Mouse (Mus musculus) small intestine, adult 2 months (tissue): ENCODE measurements around the gene Xcr1. TPM values are rescaled to one million over a fixed set of nuclear protein-coding genes. Genes with fewer than 3 reads are reported as not detected.

Experiments
- H3K27ac ChIP-seq: fragments of 200-500 bp; 2 replicates; pipeline ENCODE4 v1.5.1; 2012; ENCODE audit warnings: low read depth, low read length, control low read depth, inconsistent platforms; ENCODE audit not compliant: insufficient read depth
- H3K27me3 ChIP-seq: fragments of 200-500 bp; 2 replicates; pipeline ENCODE4 v1.6.1; 2012; ENCODE audit warnings: mild to moderate bottlenecking, moderate library complexity, low read length, inconsistent platforms; ENCODE audit not compliant: control insufficient read depth, insufficient read depth
- H3K36me3 ChIP-seq: fragments of 200-500 bp; 2 replicates; pipeline ENCODE4 v1.6.1; 2012; ENCODE audit warnings: mild to moderate bottlenecking, low read length, control low read depth, inconsistent platforms; ENCODE audit not compliant: control insufficient read depth, insufficient read depth
- H3K4me1 ChIP-seq: fragments of 200-500 bp; 2 replicates; pipeline ENCODE4 v1.6.1; 2012; ENCODE audit warnings: low read length, inconsistent platforms, mixed read lengths; ENCODE audit not compliant: control insufficient read depth, insufficient read depth, insufficient read length
- H3K4me3 ChIP-seq: fragments of 200-500 bp; 2 replicates; pipeline ENCODE4 v1.5.1; 2012; ENCODE audit warnings: low read depth, mild to moderate bottlenecking, control low read depth, inconsistent platforms, low read length, moderate library complexity
- CTCF ChIP-seq: fragments of 200-500 bp; IDR thresholded peaks from 2 replicates; pipeline ENCODE4 v1.5.1; 2012; ENCODE audit warnings: low read depth, mild to moderate bottlenecking, control low read depth, inconsistent platforms, low read length, moderate library complexity, mixed read lengths; ENCODE audit not compliant: insufficient replicate concordance, insufficient read length; ENCODE audit errors: extremely low read depth
- POLR2A ChIP-seq: fragments of 200-500 bp; IDR thresholded peaks from 2 replicates; pipeline ENCODE4 v1.6.1; 2012; ENCODE audit warnings: low read depth, mild to moderate bottlenecking, control low read depth, inconsistent platforms, low read length, moderate library complexity
- WGBS: fragments of 180-500 bp; shearing (Covaris S2); methylation state at CpG from one replicate; pipeline ENCODE4 v1.1.7; 2018; 5-methylcytosine and 5-hydroxymethylcytosine counted together
- polyA plus RNA-seq: library from polyadenylated mRNA; depleted of rRNA; stranded (reverse); fragments of >200 nt; gene quantifications from 2 replicates; pipeline ENCODE4 v1.2.3, GENCODE M21; 2012

Xcr1 gene
- polyA plus RNA-seq, 1 experiment: 0.29 TPM

DNA sequence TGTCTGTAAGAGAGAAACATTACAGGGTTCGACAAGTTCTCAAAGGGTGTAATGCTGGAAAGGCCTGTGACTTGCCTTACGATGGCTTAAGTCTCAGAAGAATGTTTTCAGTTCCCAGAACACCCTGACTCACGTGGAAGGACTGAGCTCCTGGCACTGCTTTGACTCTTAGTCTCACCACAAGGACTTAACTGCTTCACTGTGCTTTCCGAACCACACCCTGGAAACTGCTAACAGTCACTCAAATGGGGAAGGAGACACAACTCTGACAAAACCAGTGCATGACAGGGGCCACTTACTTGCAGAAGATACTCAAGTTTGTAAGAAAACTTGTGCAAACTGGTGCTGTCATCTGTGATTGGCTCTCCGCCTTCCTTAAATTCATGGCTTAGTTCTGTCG lies 21.6 kb downstream of the Xcr1 start:
- WGBS: 89% methylated on average over 6 of the region's 6 CpGs
- peaks cover 50% of the 10 kb centered on the region for H3K36me3 ChIP-seq
- no peaks in the 10 kb centered on the region for H3K27me3 ChIP-seq
- no peak for TF ChIP-seq POLR2A
- no peak for TF ChIP-seq CTCF
- H3K4me1 ChIP-seq: no peaks in the 10 kb centered on the region
- no peak overlapping the region for H3K27ac ChIP-seq
- H3K4me3 ChIP-seq: no peak overlapping the region

DNA sequence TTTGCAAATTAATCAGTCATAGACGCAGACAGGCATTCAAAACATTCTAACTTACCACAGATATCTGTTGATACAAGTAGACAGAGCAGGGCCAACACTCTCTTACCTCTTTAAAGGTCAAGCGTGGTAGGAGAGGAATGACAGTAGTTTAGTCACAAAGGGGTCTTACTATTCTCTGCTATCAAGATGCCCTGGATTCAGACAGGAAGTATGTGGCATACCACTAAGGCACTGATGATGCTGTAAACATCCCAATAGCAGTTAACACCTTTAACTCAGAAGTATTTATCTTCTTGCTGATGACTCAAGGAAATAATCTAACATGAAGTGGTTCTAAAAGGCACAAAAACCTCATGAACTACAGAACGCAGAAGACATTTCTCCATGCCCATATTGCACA lies 26.0 kb downstream of the Xcr1 start:
- no peak overlapping the region for H3K27ac ChIP-seq
- H3K4me1 ChIP-seq: no peaks in the 10 kb centered on the region
- no peak for TF ChIP-seq CTCF
- no peak for TF ChIP-seq POLR2A
- no peaks in the 10 kb centered on the region for H3K27me3 ChIP-seq
- H3K4me3 ChIP-seq: no peak overlapping the region
- 91% methylated on average over 3 of the region's 3 CpGs for WGBS
- peaks cover 65% of the 10 kb centered on the region for H3K36me3 ChIP-seq

DNA sequence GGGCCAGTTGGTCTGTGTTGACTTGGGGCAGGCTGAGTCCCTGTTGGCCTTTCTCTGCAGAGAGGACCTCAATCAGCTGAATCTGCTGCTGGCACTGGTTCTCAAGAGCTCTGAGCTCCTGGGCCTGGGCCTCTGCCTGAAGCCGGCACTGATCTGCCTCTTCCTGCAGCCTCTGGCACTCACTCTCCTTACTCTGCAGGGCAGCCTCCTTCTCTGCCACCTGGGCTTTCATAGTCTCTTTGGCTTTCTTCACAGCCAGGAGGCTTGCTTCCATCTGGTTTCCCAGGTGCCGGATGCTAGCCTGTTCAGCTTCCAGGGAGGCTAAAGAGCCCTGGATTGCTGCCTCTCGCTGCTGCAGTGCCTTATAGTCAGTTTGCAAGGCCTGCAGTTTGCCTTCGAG lies 32.9 kb downstream of the Xcr1 start:
- no peak overlapping the region for H3K4me3 ChIP-seq
- H3K27me3 ChIP-seq: no peaks in the 10 kb centered on the region
- TF ChIP-seq POLR2A: no peak
- no peak for TF ChIP-seq CTCF
- H3K36me3 ChIP-seq: peaks cover 73% of the 10 kb centered on the region
- H3K27ac ChIP-seq: no peak overlapping the region
- WGBS: 88% methylated on average over 4 of the region's 4 CpGs
- no peaks in the 10 kb centered on the region for H3K4me1 ChIP-seq

DNA sequence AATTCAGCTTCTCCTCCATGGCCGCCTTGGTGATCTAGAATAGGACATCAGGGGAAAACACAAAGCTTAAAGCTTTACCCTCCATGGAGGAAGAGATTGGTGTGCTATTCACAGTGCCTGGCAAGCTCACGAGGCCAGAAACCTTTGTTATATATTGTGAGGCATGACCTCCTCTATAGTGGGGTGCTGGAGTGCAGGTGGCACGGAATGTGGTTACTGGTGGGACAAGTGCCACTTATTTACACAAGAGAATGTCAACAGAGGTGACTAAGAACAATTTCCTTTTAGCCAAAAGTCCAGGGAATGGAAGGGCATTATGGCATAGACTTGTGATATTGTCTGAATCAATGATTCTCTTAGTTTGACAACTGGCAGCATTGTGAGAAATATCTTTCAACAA lies 35.2 kb downstream of the Xcr1 start:
- no peaks in the 10 kb centered on the region for H3K4me1 ChIP-seq
- no peaks in the 10 kb centered on the region for H3K27me3 ChIP-seq
- no peak for TF ChIP-seq CTCF
- H3K27ac ChIP-seq: no peak overlapping the region
- H3K36me3 ChIP-seq: peaks cover 79% of the 10 kb centered on the region
- 61% methylated on average over 3 of the region's 3 CpGs for WGBS
- H3K4me3 ChIP-seq: no peak overlapping the region

DNA sequence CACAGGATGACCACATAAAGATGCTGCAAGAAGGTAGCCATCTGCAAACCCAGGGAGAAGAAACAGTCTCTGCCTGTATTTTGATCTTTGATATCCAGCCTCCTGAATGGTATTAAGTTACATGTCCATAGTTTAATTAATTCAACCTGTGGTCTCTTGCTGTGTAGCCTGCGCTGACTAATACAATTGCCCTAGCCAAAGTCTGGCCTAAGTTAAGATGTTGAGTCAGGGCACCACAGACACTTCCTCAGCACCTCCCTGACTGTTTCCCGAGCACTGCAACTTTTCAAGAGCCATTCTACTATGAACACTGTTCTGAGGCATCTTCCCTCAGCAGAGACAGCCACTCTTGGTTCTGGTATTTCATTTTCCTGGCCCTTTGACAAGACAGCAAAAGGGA lies 43.2 kb downstream of the Xcr1 start:
- no peak overlapping the region for H3K27ac ChIP-seq
- no peak overlapping the region for H3K4me3 ChIP-seq
- H3K36me3 ChIP-seq: peaks cover 60% of the 10 kb centered on the region
- no peak for TF ChIP-seq CTCF
- no peak for TF ChIP-seq POLR2A
- H3K27me3 ChIP-seq: no peaks in the 10 kb centered on the region
- H3K4me1 ChIP-seq: 0 out of 2 replicates have a peak, but pooled peaks cover 6% of the 10 kb centered on the region
- 93% methylated on average over 2 of the region's 2 CpGs for WGBS

DNA sequence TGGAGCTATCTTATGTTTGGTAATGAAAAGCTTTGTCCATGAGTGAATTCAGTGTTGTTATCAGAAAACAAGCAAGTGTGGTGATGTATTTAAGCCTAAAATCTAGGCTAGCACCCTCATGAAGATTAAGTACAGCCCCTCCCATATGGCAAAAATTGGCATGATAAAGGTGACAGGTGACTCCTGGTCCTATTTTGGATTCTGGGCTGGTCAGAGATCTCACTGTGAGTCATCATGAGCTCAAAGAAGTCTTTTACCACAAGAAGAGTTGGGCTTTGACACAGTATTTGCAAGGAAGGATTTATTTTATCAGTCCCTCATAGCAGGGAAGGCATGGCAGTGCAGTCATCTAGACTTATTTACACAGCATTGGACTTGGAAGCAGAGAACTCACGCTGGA lies 45.8 kb downstream of the Xcr1 start:
- 64% methylated on average over 1 of the region's 1 CpGs for WGBS
- 0 out of 2 replicates have a peak, but pooled peaks cover 6% of the 10 kb centered on the region for H3K4me1 ChIP-seq

DNA sequence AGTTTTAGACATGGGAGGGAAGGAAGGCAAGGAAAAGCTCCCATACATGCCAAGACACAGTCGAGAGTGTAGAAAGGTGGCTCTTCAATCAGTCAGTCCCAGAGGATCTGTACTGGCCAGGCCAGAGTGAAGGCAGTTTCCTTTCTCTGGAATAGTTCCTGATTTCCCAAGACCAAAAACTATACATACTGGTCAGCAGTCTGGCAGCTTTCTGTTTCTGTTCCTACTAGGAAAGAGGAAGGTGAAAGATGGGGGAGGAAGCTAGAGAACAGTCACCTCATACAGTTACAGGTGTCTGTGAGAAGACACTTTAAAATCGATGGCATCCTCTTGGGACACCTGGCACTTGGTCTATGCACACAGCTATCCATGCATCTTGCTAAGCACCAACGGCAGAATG lies 46.4 kb downstream of the Xcr1 start:
- H3K4me1 ChIP-seq: 0 out of 2 replicates have a peak, but pooled peaks cover 6% of the 10 kb centered on the region
- H3K27me3 ChIP-seq: no peaks in the 10 kb centered on the region
- 80% methylated on average over 3 of the region's 3 CpGs for WGBS
- no peak for TF ChIP-seq POLR2A
- no peak for TF ChIP-seq CTCF
- 0 out of 2 replicates have a peak overlapping the region, but pooled peaks have one; percentile 24 for H3K27ac ChIP-seq
- peaks cover 54% of the 10 kb centered on the region for H3K36me3 ChIP-seq
- no peak overlapping the region for H3K4me3 ChIP-seq

More for the DNA sequence above, 45.8 kb downstream of the Xcr1 start:
- TF ChIP-seq CTCF (no peak), POLR2A (no peak)
- peaks cover 53% of the 10 kb centered on the region for H3K36me3 ChIP-seq
- no peaks in the 10 kb centered on the region for H3K27me3 ChIP-seq
- no peak overlapping the region for H3K27ac ChIP-seq
- no peak overlapping the region for H3K4me3 ChIP-seq
